Mouse (Mus musculus): ENCODE results near the gene Sv2c. TPM values are rescaled to one million over a fixed set of nuclear protein-coding genes. Genes with fewer than 3 reads are reported as not detected.

Sv2c gene
- 47.9 and 48.0 TPM in 2 replicates for polyA plus RNA-seq (2015; fragmentation: Nextera tagmentation; extraction: Ambion mirVana)

GRCm38 (mm10) chr13:96132401-96132816 is at the start of gene Sv2c:
Sv2c (minus strand) TSS chr13:96132577.

GRCm38 (mm10) chr13:96081754-96082153 is 50.6 kb downstream of the Sv2c start, which contains the start of gene Gm17190:
Gm17190 (plus strand) TSS chr13:96082054.

GRCm38 (mm10) chr13:96081276-96081675 is 51.1 kb downstream of the Sv2c start, which contains the start of gene Gm20075:
Gm20075 (minus strand) TSS chr13:96081376.

Other genes with a start within 250 kb of the Sv2c start
- 2.2 and 2.6 TPM in 2 replicates for gene Iqgap2, start 240.7 kb downstream of the Sv2c start, polyA plus RNA-seq (2015; fragmentation: Nextera tagmentation; extraction: Ambion mirVana)
- gene Gm20075, start 51.2 kb downstream of the Sv2c start, polyA plus RNA-seq (2015; fragmentation: Nextera tagmentation; extraction: Ambion mirVana) = 16.5 and 16.7 TPM in 2 replicates
- gene Gm17190, start 50.5 kb downstream of the Sv2c start, polyA plus RNA-seq (2015; fragmentation: Nextera tagmentation; extraction: Ambion mirVana) = 0.31 and 0.37 TPM in 2 replicates

All from neural tube, postnatal 0 days (tissue).